Mouse (Mus musculus): Measurements from ENCODE around the gene Cd55b.
"Not testable (repeated sequence)": the region's sequence is repeated elsewhere in the genome, so short reads cannot be mapped to it uniquely, and the experiment has no call there.

DNA sequence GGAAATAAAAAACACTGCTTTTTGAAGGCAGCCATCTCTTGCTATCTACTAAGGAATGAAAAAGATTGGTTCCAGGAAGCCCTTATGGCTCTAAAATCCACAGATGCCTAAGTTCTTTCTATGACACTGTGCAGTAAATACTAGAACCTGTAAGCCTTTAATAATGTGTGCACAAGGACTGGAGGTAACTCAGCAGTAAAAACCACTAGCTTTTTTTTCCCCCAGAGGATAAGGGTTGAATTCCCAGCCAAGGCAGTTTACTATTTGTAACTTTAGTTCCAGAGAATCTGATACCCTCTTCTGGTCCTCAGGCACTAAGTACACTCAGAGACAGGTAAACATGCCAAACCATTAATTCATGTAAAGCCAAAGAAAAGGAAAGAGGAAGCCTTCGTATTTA is 20.1 kb upstream of the Cd55b start:
- TF ChIP-seq CTCF, POLR2A (IDR thresholded peaks at IDR 0.05; ENCODE audit: insufficient read depth, low read depth, low read length): not testable (repeated sequence)

Data from olfactory bulb, adult 2 months (tissue).